Mouse (Mus musculus): ENCODE data around the gene Itga2. TPM values are rescaled to one million over a fixed set of nuclear protein-coding genes. Genes with fewer than 3 reads are reported as not detected.

Gene Itga2
- total and polyA plus RNA-seq, 3 experiments = 0.21 to 1.3 (median 1.3) TPM

GRCm38 (mm10) chr13:114854023-114854422 lies 77.9 kb downstream of the Itga2 start:
- DNase-seq = no peak
- H3K4me3 ChIP-seq = no peak overlapping the region
- H3K36me3 ChIP-seq (ENCODE audit: control insufficient read depth, insufficient read depth, low read length) = no peaks in the 10 kb centered on the region
- no peaks in the 10 kb centered on the region for H3K27me3 ChIP-seq (ENCODE audit: control insufficient read depth, insufficient read depth, low read length)
- H3K27ac ChIP-seq = no peak overlapping the region
- H3K9ac ChIP-seq (ENCODE audit: low read depth, low read length) = no peak overlapping the region
- intact Hi-C loops (cut with DNase I) = no loop called here
- TF ChIP-seq EP300 (IDR thresholded peaks at IDR 0.05; ENCODE audit: insufficient read depth, low read depth, low read length) (no peak), CTCF (IDR thresholded peaks at IDR 0.05) (no peak), POLR2A (IDR thresholded peaks at IDR 0.05; ENCODE audit: insufficient read depth, low read depth, low read length) (no peak)
- H3K79me2 ChIP-seq (replicated peaks; ENCODE audit: control insufficient read depth, insufficient read depth, low read length) = no peaks in the 10 kb centered on the region; the same call in 1 of the 2 replicates
- H3K4me1 ChIP-seq (ENCODE audit: control insufficient read depth, insufficient read depth, low read length) = no peaks in the 10 kb centered on the region
- WGBS = 92% methylated on average over 6 of the region's 6 CpGs

GRCm38 (mm10) chr13:114853152-114853551 lies 78.7 kb downstream of the Itga2 start:
- no peaks in the 10 kb centered on the region for H3K4me1 ChIP-seq (ENCODE audit: control insufficient read depth, insufficient read depth, low read length)
- H3K79me2 ChIP-seq (replicated peaks; ENCODE audit: control insufficient read depth, insufficient read depth, low read length) = no peaks in the 10 kb centered on the region; the same call in 1 of the 2 replicates
- no peak for DNase-seq
- no peaks in the 10 kb centered on the region for H3K36me3 ChIP-seq (ENCODE audit: control insufficient read depth, insufficient read depth, low read length)
- WGBS = 93% methylated on average over 2 of the region's 2 CpGs
- no peak for TF ChIP-seq CTCF (IDR thresholded peaks at IDR 0.05)
- no peak for TF ChIP-seq EP300 (IDR thresholded peaks at IDR 0.05; ENCODE audit: insufficient read depth, low read depth, low read length)
- no peak for TF ChIP-seq POLR2A (IDR thresholded peaks at IDR 0.05; ENCODE audit: insufficient read depth, low read depth, low read length)
- no peak overlapping the region for H3K27ac ChIP-seq
- H3K4me3 ChIP-seq = no peak overlapping the region
- H3K9ac ChIP-seq (ENCODE audit: low read depth, low read length) = no peak overlapping the region
- intact Hi-C loops (cut with DNase I) = no loop called here
- no peaks in the 10 kb centered on the region for H3K27me3 ChIP-seq (ENCODE audit: control insufficient read depth, insufficient read depth, low read length)

DNA sequence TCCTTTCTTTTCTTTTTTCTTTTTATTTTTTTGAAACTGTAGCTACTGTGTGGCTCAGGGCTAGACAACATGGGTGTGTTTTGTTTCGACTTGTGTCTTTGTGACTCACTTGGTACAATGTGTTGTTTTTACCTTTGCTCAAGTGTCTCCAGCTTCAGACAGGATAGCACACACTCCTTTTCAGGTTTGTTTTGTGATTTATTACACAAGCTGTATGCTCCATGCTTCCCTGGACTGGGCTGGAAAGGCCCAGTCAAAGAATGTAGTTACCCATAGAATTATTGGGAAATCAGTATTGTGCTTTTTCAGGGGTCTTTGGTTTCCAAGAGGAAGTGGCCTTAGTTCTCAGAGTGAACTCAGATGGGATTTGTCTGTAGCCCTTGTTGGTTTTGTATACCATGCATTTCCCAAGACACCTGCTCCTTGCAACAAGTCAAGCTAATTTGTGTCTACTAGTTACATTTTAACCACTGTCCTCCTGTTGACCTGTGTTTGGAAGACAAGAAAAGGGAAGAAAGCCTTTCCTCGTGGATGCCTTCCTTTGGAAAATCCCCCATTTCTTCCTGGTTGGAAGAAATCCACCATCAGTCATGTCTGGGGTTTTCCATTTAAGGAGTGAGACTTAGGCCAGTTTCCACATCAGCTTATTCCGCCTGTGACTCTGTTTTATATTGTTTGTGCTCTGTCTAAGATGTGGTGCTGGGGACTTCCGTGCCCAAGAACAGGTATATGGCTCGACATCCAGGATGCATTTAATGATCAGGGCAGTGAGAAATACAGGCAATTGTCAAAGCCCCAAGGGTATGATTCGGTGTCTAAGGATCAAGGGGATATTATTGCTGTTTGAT lies 79.4 kb downstream of the Itga2 start:
- WGBS = 66% methylated on average over 6 of the region's 6 CpGs
- no peak overlapping the region for H3K4me3 ChIP-seq
- H3K36me3 ChIP-seq (ENCODE audit: control insufficient read depth, insufficient read depth, low read length) = no peaks in the 10 kb centered on the region
- H3K27ac ChIP-seq = no peak overlapping the region
- TF ChIP-seq CTCF (IDR thresholded peaks at IDR 0.05) = no peak
- no peak for TF ChIP-seq POLR2A (IDR thresholded peaks at IDR 0.05; ENCODE audit: insufficient read depth, low read depth, low read length)
- no peak for TF ChIP-seq EP300 (IDR thresholded peaks at IDR 0.05; ENCODE audit: insufficient read depth, low read depth, low read length)
- no peak for DNase-seq
- H3K79me2 ChIP-seq (replicated peaks; ENCODE audit: control insufficient read depth, insufficient read depth, low read length) = no peaks in the 10 kb centered on the region
- no peaks in the 10 kb centered on the region for H3K27me3 ChIP-seq (ENCODE audit: control insufficient read depth, insufficient read depth, low read length)
- intact Hi-C loops (cut with DNase I) = no loop called here
- H3K4me1 ChIP-seq (ENCODE audit: control insufficient read depth, insufficient read depth, low read length) = no peaks in the 10 kb centered on the region
- no peak overlapping the region for H3K9ac ChIP-seq (ENCODE audit: low read depth, low read length)

DNA sequence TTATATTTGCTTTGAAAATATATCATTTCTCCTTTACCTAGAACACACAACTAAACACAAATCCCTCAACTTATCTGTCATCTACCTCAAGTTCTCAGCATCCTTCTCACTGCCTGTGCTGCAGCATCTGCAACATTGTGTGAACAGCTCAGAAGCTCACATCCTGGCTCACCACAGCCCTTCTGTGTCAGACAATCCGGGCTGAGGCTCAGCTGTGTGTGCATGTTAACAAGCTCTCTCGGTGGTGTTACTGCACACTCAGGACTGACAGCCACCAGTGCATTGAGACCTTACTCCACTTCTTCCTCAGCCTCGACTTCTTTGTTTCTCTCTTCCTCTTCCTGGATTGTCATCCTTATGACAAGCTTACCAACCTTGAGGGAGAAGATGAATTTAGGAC lies 83.0 kb downstream of the Itga2 start:
- Histone ChIP-seq H3K27me3 (ENCODE audit: control insufficient read depth, insufficient read depth, low read length) (no peaks in the 10 kb centered on the region), H3K9ac (ENCODE audit: low read depth, low read length) (no peak overlapping the region), H3K36me3 (ENCODE audit: control insufficient read depth, insufficient read depth, low read length) (0 out of 2 replicates have a peak, but pooled peaks cover 2% of the 10 kb centered on the region), H3K79me2 (replicated peaks; ENCODE audit: control insufficient read depth, insufficient read depth, low read length) (no peaks in the 10 kb centered on the region), H3K4me1 (ENCODE audit: control insufficient read depth, insufficient read depth, low read length) (peaks cover 3% of the 10 kb centered on the region), H3K4me3 (no peak overlapping the region), H3K27ac (no peak overlapping the region)
- WGBS = 59% methylated on average over 3 of the region's 3 CpGs
- no peak for DNase-seq
- intact Hi-C loops (cut with DNase I) = no loop called here
- no peak for TF ChIP-seq CTCF (IDR thresholded peaks at IDR 0.05)
- no peak for TF ChIP-seq EP300 (IDR thresholded peaks at IDR 0.05; ENCODE audit: insufficient read depth, low read depth, low read length)
- TF ChIP-seq POLR2A (IDR thresholded peaks at IDR 0.05; ENCODE audit: insufficient read depth, low read depth, low read length) = no peak

- Histone ChIP-seq H3K79me2 (replicated peaks; ENCODE audit: control insufficient read depth, insufficient read depth, low read length) (no peaks in the 10 kb centered on the region), H3K4me1 (ENCODE audit: control insufficient read depth, insufficient read depth, low read length) (peaks cover 3% of the 10 kb centered on the region), H3K36me3 (ENCODE audit: control insufficient read depth, insufficient read depth, low read length) (0 out of 2 replicates have a peak, but pooled peaks cover 2% of the 10 kb centered on the region), H3K27me3 (ENCODE audit: control insufficient read depth, insufficient read depth, low read length) (no peaks in the 10 kb centered on the region), H3K27ac (no peak overlapping the region), H3K9ac (ENCODE audit: low read depth, low read length) (no peak overlapping the region), H3K4me3 (no peak overlapping the region)
- TF ChIP-seq EP300 (IDR thresholded peaks at IDR 0.05; ENCODE audit: insufficient read depth, low read depth, low read length) (no peak), CTCF (IDR thresholded peaks at IDR 0.05) (no peak), POLR2A (IDR thresholded peaks at IDR 0.05; ENCODE audit: insufficient read depth, low read depth, low read length) (no peak)
- 59% methylated on average over 6 of the region's 6 CpGs for WGBS
- intact Hi-C loops (cut with DNase I) = no loop called here
- DNase-seq = peak in 1 of 2 experiments; percentile 29
These were observed 86.1 kb downstream of the Itga2 start for GRCm38 (mm10) chr13:114845804-114846203.

DNA sequence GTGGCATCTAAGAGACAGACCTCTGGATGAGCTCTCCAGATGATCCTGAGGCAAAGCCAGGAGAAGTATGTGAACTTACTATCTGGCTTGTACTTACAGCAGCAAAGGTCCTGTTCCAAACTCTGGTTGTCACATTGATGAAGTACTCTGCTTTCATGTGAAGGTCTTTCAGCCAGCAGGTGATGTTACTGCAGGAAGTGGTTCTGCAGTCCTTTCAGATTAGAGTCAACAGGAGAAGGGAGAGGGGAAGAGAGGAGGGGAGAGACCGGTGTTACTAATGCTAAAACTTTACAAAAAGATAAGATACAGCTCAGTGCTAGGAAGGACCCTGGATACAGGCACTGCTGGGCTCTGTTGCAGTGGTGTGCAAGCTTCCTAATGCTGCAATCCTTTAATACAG lies 88.6 kb downstream of the Itga2 start:
- no peak for DNase-seq
- no peaks in the 10 kb centered on the region for H3K79me2 ChIP-seq (replicated peaks; ENCODE audit: control insufficient read depth, insufficient read depth, low read length)
- no peak overlapping the region for H3K9ac ChIP-seq (ENCODE audit: low read depth, low read length)
- peaks cover 9% of the 10 kb centered on the region for H3K4me1 ChIP-seq (ENCODE audit: control insufficient read depth, insufficient read depth, low read length)
- H3K27me3 ChIP-seq (ENCODE audit: control insufficient read depth, insufficient read depth, low read length) = no peaks in the 10 kb centered on the region
- 23% methylated on average over 1 of the region's 1 CpGs for WGBS
- no peak overlapping the region for H3K4me3 ChIP-seq
- H3K36me3 ChIP-seq (ENCODE audit: control insufficient read depth, insufficient read depth, low read length) = 0 out of 2 replicates have a peak, but pooled peaks cover 2% of the 10 kb centered on the region
- intact Hi-C loops (cut with DNase I) = no loop called here
- TF ChIP-seq CTCF (IDR thresholded peaks at IDR 0.05) = no peak
- H3K27ac ChIP-seq = no peak overlapping the region
